Mouse (Mus musculus) C2C12 (cell line): ENCODE data around the gene Abhd17b.
"Not testable (repeated sequence)": the region's sequence is repeated elsewhere in the genome, so short reads cannot be mapped to it uniquely, and the experiment has no call there.

ENCODE experiments used
- CEBPB ChIP-seq: IDR thresholded peaks from one replicate; pipeline ENCODE4 v1.6.1; 2011; ENCODE audit warnings: low read depth, mild to moderate bottlenecking, control low read depth, moderate library complexity
- CTCF ChIP-seq: IDR thresholded peaks from one replicate; pipeline ENCODE4 v1.5.1; 2011; ENCODE audit not compliant: control insufficient read depth, insufficient read depth, insufficient read length
- FOSL1 ChIP-seq: IDR thresholded peaks from one replicate; pipeline ENCODE4 v1.8.0; 2011; ENCODE audit warnings: mild to moderate bottlenecking, low read length; ENCODE audit not compliant: poor library complexity, insufficient read depth, severe bottlenecking
- MAX ChIP-seq: IDR thresholded peaks from one replicate; pipeline ENCODE4 v1.6.1; 2011; ENCODE audit warnings: mild to moderate bottlenecking, control low read depth
- MYOD1 ChIP-seq: IDR thresholded peaks from one replicate; pipeline ENCODE4 v1.6.1; 2011; ENCODE audit warnings: low read depth; ENCODE audit not compliant: control insufficient read depth, insufficient read length
- MYOG ChIP-seq: IDR thresholded peaks from one replicate; pipeline ENCODE4 v1.6.1; 2011; ENCODE audit not compliant: control insufficient read depth, insufficient read length; ENCODE audit errors: extremely low read depth
- USF1 ChIP-seq: IDR thresholded peaks from one replicate; pipeline ENCODE4 v1.6.1; 2011; ENCODE audit warnings: low read depth, mild to moderate bottlenecking, control low read depth, moderate library complexity

DNA sequence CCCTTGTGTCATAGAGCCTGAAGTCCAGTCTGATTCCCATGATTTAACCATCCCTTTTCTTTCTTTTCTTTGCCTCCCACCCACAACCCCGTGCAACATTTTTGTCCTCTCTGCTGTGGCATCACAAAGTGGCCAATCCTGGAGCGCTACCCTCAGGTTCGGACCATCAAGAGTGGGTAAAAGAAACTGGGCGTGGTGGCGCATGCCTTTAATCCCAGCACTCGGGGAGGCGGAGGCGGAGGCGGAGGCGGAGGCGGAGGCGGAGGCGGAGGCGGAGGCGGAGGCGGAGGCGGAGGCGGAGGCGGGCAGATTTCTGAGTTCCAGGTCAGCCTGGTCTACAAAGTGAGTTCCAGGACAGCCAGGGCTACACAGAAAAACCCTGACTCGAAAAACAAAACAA lies 70.3 kb downstream of the Abhd17b start:
- TF ChIP-seq CTCF, MAX, CEBPB, FOSL1, MYOD1, MYOG, USF1: not testable (repeated sequence)
